Mouse (Mus musculus): ENCODE data around the gene Ctxn1.

Ctxn1 gene

DNA sequence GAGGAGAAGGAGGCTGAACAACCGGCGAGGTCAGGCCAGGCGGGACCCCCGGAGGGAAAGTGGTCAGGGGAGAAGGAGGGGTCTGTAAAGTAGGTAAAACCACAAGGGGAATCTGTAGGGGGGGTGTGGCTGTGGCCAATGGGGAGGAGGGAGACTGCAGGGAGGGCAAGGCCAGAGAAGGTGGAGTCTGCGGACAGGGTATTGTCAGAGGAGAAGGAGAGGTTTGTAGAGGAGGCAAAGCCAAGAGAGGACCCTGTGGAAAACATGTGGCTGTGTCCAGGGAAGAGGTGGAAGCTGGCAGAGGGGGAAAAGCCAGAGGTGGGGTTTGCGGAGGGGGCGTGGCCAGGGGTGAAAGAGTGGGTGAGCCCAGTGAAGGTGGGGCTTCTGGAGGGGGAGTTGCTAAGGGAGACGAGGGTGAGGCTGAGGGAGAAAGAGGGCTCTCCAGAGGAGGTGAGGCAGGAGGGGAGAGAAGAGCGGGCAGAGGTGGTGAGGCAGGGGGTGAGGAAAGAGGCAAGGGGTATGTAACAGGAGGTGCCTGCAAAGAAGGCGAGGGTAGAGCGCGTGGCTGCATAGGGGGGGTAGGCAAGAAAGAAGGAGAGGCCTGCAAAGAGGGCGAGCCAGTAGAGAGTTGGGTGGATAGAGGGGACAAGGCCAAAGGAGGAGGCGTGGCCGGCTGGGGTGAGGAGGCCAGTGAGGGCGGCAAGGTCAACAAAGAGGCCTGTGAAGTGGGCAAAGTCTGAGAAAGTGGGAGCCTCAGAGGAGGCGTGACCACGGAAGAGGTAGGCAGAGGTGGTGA lies 45.7 kb downstream of the Ctxn1 start:
- DNase-seq, result peak; percentile 34 to 52

DNA sequence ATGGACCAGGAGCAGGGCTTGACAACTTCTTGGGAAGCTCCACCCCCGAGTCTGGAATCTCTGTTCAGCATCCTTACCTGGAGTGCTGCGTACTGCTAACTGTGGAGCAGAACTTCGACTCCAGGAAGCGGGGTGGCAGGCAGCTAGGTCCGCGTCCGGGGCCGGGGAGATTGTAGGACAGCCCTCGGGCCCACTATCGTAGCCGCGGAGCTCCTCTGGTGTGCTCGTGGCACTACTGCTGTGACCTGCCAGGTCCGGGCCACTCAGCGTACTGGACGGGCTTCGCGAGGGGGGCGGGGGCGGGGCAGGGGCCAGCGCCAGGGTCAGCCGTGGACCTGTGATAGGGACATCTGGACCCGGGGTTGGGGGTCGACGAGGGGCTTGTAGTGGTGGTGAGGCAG lies 46.3 kb downstream of the Ctxn1 start:
- DNase-seq, result peak in 1 of 2 experiments; percentile 36

DNA sequence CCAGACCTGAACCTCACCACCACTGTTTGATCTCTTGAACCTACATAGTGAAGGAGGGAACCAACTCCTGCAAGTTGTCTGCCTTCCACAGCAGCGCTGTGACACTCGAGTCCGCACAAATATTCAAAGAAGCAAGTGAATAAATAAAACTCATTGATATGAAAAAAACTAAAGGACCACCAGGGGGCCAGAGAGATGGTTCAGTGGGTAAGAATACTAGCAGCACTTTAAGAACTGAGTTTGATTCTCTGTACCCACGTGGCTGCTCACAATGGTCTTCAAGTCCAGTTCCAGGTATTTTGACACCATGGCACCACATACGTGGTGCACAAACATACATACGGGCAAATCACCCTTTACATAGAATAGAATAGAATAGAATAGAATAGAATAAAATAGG lies 48.0 kb downstream of the Ctxn1 start:
- DNase-seq, result no peak
